Mouse (Mus musculus): ENCODE measurements around the gene Ccdc188. TPM values are rescaled to one million over a fixed set of nuclear protein-coding genes. Genes with fewer than 3 reads are reported as not detected.

Gene Ccdc188
- polyA plus RNA-seq, 1 experiment from 2014 or later: not detected

- 78% methylated on average over 6 of the region's 6 CpGs for WGBS (ENCODE audit: insufficient replicate concordance)
- ATAC-seq (no peak), DNase-seq (no peak)
- H3K27ac ChIP-seq (ENCODE audit: low read depth): no peak overlapping the region
- no peaks in the 10 kb centered on the region for H3K27me3 ChIP-seq (ENCODE audit: insufficient read depth, low read length)
- H3K36me3 ChIP-seq (replicated peaks; ENCODE audit: insufficient read depth, low read length): no peaks in the 10 kb centered on the region
- H3K9ac ChIP-seq (replicated peaks): no peak overlapping the region
- H3K4me2 ChIP-seq (ENCODE audit: low read depth, low read length): no peak overlapping the region
- H3K4me1 ChIP-seq (ENCODE audit: insufficient read depth): no peaks in the 10 kb centered on the region
- H3K9me3 ChIP-seq (ENCODE audit: low read length): no peaks in the 10 kb centered on the region
- no peak overlapping the region for H3K4me3 ChIP-seq (ENCODE audit: low read depth, low read length)
- no peak for TF ChIP-seq EP300 (IDR thresholded peaks at IDR 0.05; ENCODE audit: low read depth)
- no peak for TF ChIP-seq CTCF (IDR thresholded peaks at IDR 0.05; ENCODE audit: low read depth)
Observed at GRCm38 (mm10) chr16:18197881-18198280, 19.8 kb upstream of the Ccdc188 start.

GRCm38 (mm10) chr16:18198365-18199098, 19.1 kb upstream of the Ccdc188 start:
- DNase-seq (no peak), ATAC-seq (no peak)
- Histone ChIP-seq H3K36me3 (replicated peaks; ENCODE audit: insufficient read depth, low read length) (no peaks in the 10 kb centered on the region), H3K27me3 (ENCODE audit: insufficient read depth, low read length) (no peaks in the 10 kb centered on the region), H3K27ac (ENCODE audit: low read depth) (no peak overlapping the region), H3K9me3 (ENCODE audit: low read length) (no peaks in the 10 kb centered on the region), H3K4me3 (ENCODE audit: low read depth, low read length) (no peak overlapping the region), H3K9ac (replicated peaks) (no peak overlapping the region), H3K4me1 (ENCODE audit: insufficient read depth) (no peaks in the 10 kb centered on the region), H3K4me2 (ENCODE audit: low read depth, low read length) (no peak overlapping the region)
- TF ChIP-seq CTCF (IDR thresholded peaks at IDR 0.05; ENCODE audit: low read depth) (no peak), EP300 (IDR thresholded peaks at IDR 0.05; ENCODE audit: low read depth) (no peak)
- WGBS (ENCODE audit: insufficient replicate concordance): 82% methylated on average over 10 of the region's 10 CpGs

GRCm38 (mm10) chr16:18200062-18200461, 17.6 kb upstream of the Ccdc188 start:
- WGBS (ENCODE audit: insufficient replicate concordance): 52% methylated on average over 2 of the region's 2 CpGs
- Histone ChIP-seq H3K36me3 (replicated peaks; ENCODE audit: insufficient read depth, low read length) (no peaks in the 10 kb centered on the region), H3K9ac (replicated peaks) (no peak overlapping the region)

GRCm38 (mm10) chr16:18201620-18202019, 16.1 kb upstream of the Ccdc188 start:
- no peak for DNase-seq
- Histone ChIP-seq H3K27me3 (ENCODE audit: insufficient read depth, low read length) (no peaks in the 10 kb centered on the region), H3K4me2 (ENCODE audit: low read depth, low read length) (no peak overlapping the region), H3K27ac (ENCODE audit: low read depth) (no peak overlapping the region), H3K4me1 (ENCODE audit: insufficient read depth) (no peaks in the 10 kb centered on the region), H3K9ac (replicated peaks) (no peak overlapping the region), H3K4me3 (ENCODE audit: low read depth, low read length) (no peak overlapping the region), H3K9me3 (ENCODE audit: low read length) (no peaks in the 10 kb centered on the region), H3K36me3 (replicated peaks; ENCODE audit: insufficient read depth, low read length) (no peaks in the 10 kb centered on the region)
- no peak for TF ChIP-seq EP300 (IDR thresholded peaks at IDR 0.05; ENCODE audit: low read depth)
- TF ChIP-seq CTCF (IDR thresholded peaks at IDR 0.05; ENCODE audit: low read depth): no peak
- ATAC-seq: no peak
- WGBS (ENCODE audit: insufficient replicate concordance): 62% methylated on average over 1 of the region's 1 CpGs

More at GRCm38 (mm10) chr16:18200062-18200461, 17.6 kb upstream of the Ccdc188 start:
- Histone ChIP-seq H3K27me3 (ENCODE audit: insufficient read depth, low read length) (no peaks in the 10 kb centered on the region), H3K4me1 (ENCODE audit: insufficient read depth) (no peaks in the 10 kb centered on the region), H3K4me3 (ENCODE audit: low read depth, low read length) (no peak overlapping the region), H3K4me2 (ENCODE audit: low read depth, low read length) (no peak overlapping the region), H3K9me3 (ENCODE audit: low read length) (no peaks in the 10 kb centered on the region), H3K27ac (ENCODE audit: low read depth) (no peak overlapping the region)
- DNase-seq: no peak
- TF ChIP-seq EP300 (IDR thresholded peaks at IDR 0.05; ENCODE audit: low read depth): no peak
- ATAC-seq: no peak

GRCm38 (mm10) chr16:18202061-18202460, 15.6 kb upstream of the Ccdc188 start:
- Histone ChIP-seq H3K9ac (replicated peaks) (no peak overlapping the region), H3K9me3 (ENCODE audit: low read length) (no peaks in the 10 kb centered on the region), H3K27me3 (ENCODE audit: insufficient read depth, low read length) (no peaks in the 10 kb centered on the region), H3K36me3 (replicated peaks; ENCODE audit: insufficient read depth, low read length) (no peaks in the 10 kb centered on the region), H3K4me2 (ENCODE audit: low read depth, low read length) (no peak overlapping the region), H3K4me1 (ENCODE audit: insufficient read depth) (no peaks in the 10 kb centered on the region), H3K4me3 (ENCODE audit: low read depth, low read length) (no peak overlapping the region), H3K27ac (ENCODE audit: low read depth) (no peak overlapping the region)
- WGBS (ENCODE audit: insufficient replicate concordance): 54% methylated on average over 1 of the region's 1 CpGs
- no peak for ATAC-seq
- TF ChIP-seq CTCF (IDR thresholded peaks at IDR 0.05; ENCODE audit: low read depth) (no peak), EP300 (IDR thresholded peaks at IDR 0.05; ENCODE audit: low read depth) (no peak)
- no peak for DNase-seq

- DNase-seq: no peak
- WGBS (ENCODE audit: insufficient replicate concordance): 65% methylated on average over 7 of the region's 7 CpGs
Observed at GRCm38 (mm10) chr16:18203430-18204091, 14.1 kb upstream of the Ccdc188 start.

More at GRCm38 (mm10) chr16:18203430-18204091, 14.1 kb upstream of the Ccdc188 start:
- Histone ChIP-seq H3K9ac (replicated peaks) (no peak overlapping the region), H3K4me2 (ENCODE audit: low read depth, low read length) (no peak overlapping the region), H3K27me3 (ENCODE audit: insufficient read depth, low read length) (no peaks in the 10 kb centered on the region), H3K9me3 (ENCODE audit: low read length) (no peaks in the 10 kb centered on the region), H3K4me1 (ENCODE audit: insufficient read depth) (no peaks in the 10 kb centered on the region), H3K4me3 (ENCODE audit: low read depth, low read length) (no peak overlapping the region), H3K36me3 (replicated peaks; ENCODE audit: insufficient read depth, low read length) (no peaks in the 10 kb centered on the region), H3K27ac (ENCODE audit: low read depth) (no peak overlapping the region)
- no peak for ATAC-seq
- TF ChIP-seq EP300 (IDR thresholded peaks at IDR 0.05; ENCODE audit: low read depth) (no peak), CTCF (IDR thresholded peaks at IDR 0.05; ENCODE audit: low read depth) (no peak)

Measured in liver, postnatal 0 days (tissue).